Mouse (Mus musculus): ENCODE measurements around the gene Tas1r1. TPM values are rescaled to one million over a fixed set of nuclear protein-coding genes. Genes with fewer than 3 reads are reported as not detected.
"Not testable (repeated sequence)": the region's sequence is repeated elsewhere in the genome, so short reads cannot be mapped to it uniquely, and the experiment has no call there.

The Tas1r1 gene
- polyA plus RNA-seq, 1 experiment from 2014 or later: 1.3 TPM

DNA sequence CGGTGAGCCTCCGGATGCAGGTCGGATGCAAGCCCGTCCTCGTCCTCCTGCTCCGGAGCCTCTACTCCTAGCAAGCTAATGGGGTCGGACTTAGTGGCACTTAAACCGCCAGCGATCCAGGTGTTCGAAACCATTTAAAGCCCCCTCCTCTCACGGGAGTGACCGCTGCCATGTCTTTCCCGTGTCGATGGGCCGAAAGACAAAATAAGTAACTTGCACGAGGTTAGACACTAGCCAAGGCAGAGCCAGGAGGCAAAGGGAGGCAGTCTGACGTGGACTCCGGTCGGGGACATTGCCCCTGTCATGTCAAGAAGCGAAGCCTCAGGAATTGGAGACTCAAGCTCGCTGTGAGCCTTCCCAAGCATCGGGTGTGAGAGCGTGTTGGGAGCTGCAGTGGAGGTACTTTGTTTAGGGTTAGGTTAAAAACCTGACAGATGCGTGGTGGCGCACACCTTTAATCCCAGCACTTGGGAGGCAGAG, 1.5 kb upstream of the Tas1r1 start:
- Histone ChIP-seq H3K9ac (replicated peaks) (peak overlapping the region; percentile 95), H3K4me1 (peaks cover 11% of the 10 kb centered on the region), H3K36me3 (peaks cover 40% of the 10 kb centered on the region), H3K27ac (replicated peaks) (no peak overlapping the region), H3K4me3 (peak overlapping the region; percentile 100), H3K27me3 (no peaks in the 10 kb centered on the region), H3K9me3 (no peaks in the 10 kb centered on the region), H3K4me2 (replicated peaks) (peak overlapping the region; percentile 87)
- peak; percentile 8; the same call in 1 of the 2 replicates for ATAC-seq (ENCODE audit: low FRiP score, low read depth)
- 5% methylated on average over 25 of the region's 25 CpGs for WGBS

- Histone ChIP-seq H3K9me3 (no peaks in the 10 kb centered on the region), H3K4me2 (replicated peaks) (peak within 1 kb of the TSS; percentile 87), H3K9ac (replicated peaks) (peak within 1 kb of the TSS; percentile 95), H3K4me3 (peak within 1 kb of the TSS; percentile 100), H3K27me3 (no peaks in the 10 kb centered on the region), H3K27ac (replicated peaks) (peak within 1 kb of the TSS; percentile 30; the same call in 1 of the 2 replicates), H3K36me3 (peaks cover 33% of the 10 kb centered on the region), H3K4me1 (peaks cover 11% of the 10 kb centered on the region)
- ATAC-seq (ENCODE audit: low FRiP score, low read depth): peak; percentile 92
- WGBS: under 1% methylated on average over 75 of the region's 86 CpGs
Measured at GRCm38 (mm10) chr4:152038985-152039830, 840 bp upstream of the Tas1r1 start, which contains the start of gene Nol9. Gene Nol9, plus strand, starts transcription at chr4:152039321.

GRCm38 (mm10) chr4:152036464-152036863, 1.9 kb downstream of the Tas1r1 start:
- not testable (repeated sequence) for ATAC-seq (ENCODE audit: low FRiP score, low read depth); H3K4me3 ChIP-seq

GRCm38 (mm10) chr4:152032922-152033321, 5.4 kb downstream of the Tas1r1 start:
- Histone ChIP-seq H3K27me3 (peaks cover 15% of the 10 kb centered on the region), H3K27ac (replicated peaks) (no peak overlapping the region), H3K4me1 (peaks cover 19% of the 10 kb centered on the region), H3K9me3 (no peaks in the 10 kb centered on the region), H3K36me3 (no peaks in the 10 kb centered on the region), H3K4me2 (replicated peaks) (no peak overlapping the region), H3K4me3 (no peak overlapping the region), H3K9ac (replicated peaks) (no peak overlapping the region)
- ATAC-seq (ENCODE audit: low FRiP score, low read depth): no peak
- WGBS: 89% methylated on average over 13 of the region's 13 CpGs

More at GRCm38 (mm10) chr4:152036464-152036863, 1.9 kb downstream of the Tas1r1 start:
- H3K27ac ChIP-seq (replicated peaks); H3K9ac ChIP-seq (replicated peaks); H3K36me3 ChIP-seq; H3K4me2 ChIP-seq (replicated peaks); H3K9me3 ChIP-seq: not testable (repeated sequence)
- WGBS: 91% methylated on average over 6 of the region's 6 CpGs
- Histone ChIP-seq H3K4me1 (peaks cover 11% of the 10 kb centered on the region), H3K27me3 (peaks cover 15% of the 10 kb centered on the region)

GRCm38 (mm10) chr4:152029997-152030396, 8.4 kb downstream of the Tas1r1 start:
- H3K27me3 ChIP-seq: peaks cover 15% of the 10 kb centered on the region
- no peak overlapping the region for H3K4me3 ChIP-seq
- H3K27ac ChIP-seq (replicated peaks): no peak overlapping the region
- 79% methylated on average over 4 of the region's 4 CpGs for WGBS
- H3K4me2 ChIP-seq (replicated peaks): no peak overlapping the region
- H3K9me3 ChIP-seq: no peaks in the 10 kb centered on the region
- no peak for ATAC-seq (ENCODE audit: low FRiP score, low read depth)
- peaks cover 3% of the 10 kb centered on the region; the same call in 1 of the 2 replicates for H3K36me3 ChIP-seq
- H3K9ac ChIP-seq (replicated peaks): no peak overlapping the region
- H3K4me1 ChIP-seq: peaks cover 41% of the 10 kb centered on the region

DNA sequence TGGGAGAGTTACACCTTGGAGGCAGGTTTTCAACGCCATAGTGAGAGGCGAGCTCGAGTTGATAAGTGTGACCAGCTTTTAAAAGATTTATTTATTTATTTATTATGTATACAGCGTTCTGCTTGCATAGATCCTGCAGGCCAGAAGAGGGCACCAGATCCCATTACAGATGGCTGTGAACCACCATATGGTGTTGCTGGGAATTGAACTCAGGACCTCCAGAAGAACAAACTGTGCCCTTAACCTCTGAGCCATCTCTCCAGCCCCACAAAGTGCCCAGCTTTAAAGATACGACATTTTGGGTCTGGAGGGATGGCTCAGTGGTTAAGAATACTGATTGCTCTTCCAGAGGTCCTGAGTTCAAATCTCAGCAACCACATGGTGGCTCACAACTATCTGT, 9.3 kb downstream of the Tas1r1 start:
- H3K9me3 ChIP-seq: no peaks in the 10 kb centered on the region
- no peak overlapping the region for H3K4me3 ChIP-seq
- H3K9ac ChIP-seq (replicated peaks): no peak overlapping the region
- H3K27ac ChIP-seq (replicated peaks): no peak overlapping the region
- peaks cover 15% of the 10 kb centered on the region for H3K27me3 ChIP-seq
- ATAC-seq (ENCODE audit: low FRiP score, low read depth): no peak
- H3K36me3 ChIP-seq: peaks cover 9% of the 10 kb centered on the region; the same call in 1 of the 2 replicates
- H3K4me2 ChIP-seq (replicated peaks): peak overlapping the region; percentile 97; the same call in 1 of the 2 replicates
- 46% methylated on average over 5 of the region's 5 CpGs for WGBS
- peaks cover 46% of the 10 kb centered on the region for H3K4me1 ChIP-seq

GRCm38 (mm10) chr4:152028456-152028855, 9.9 kb downstream of the Tas1r1 start:
- 61% methylated on average over 15 of the region's 15 CpGs for whole genome bisulfite sequencing
- H3K4me1 ChIP-seq: peaks cover 46% of the 10 kb centered on the region

GRCm38 (mm10) chr4:152027524-152027923, 10.8 kb downstream of the Tas1r1 start, which contains the start of gene Zbtb48:
Gene Zbtb48, minus strand, starts transcription at chr4:152027671.
- peak; percentile 98 for ATAC-seq (ENCODE audit: low FRiP score, low read depth)

More at GRCm38 (mm10) chr4:152028456-152028855, 9.9 kb downstream of the Tas1r1 start:
- H3K9ac ChIP-seq (replicated peaks): peak overlapping the region; percentile 70
- H3K27me3 ChIP-seq: peaks cover 11% of the 10 kb centered on the region
- H3K4me2 ChIP-seq (replicated peaks): peak overlapping the region; percentile 97
- peak overlapping the region; percentile 65 for H3K4me3 ChIP-seq
- no peaks in the 10 kb centered on the region for H3K9me3 ChIP-seq
- H3K27ac ChIP-seq (replicated peaks): no peak overlapping the region
- H3K36me3 ChIP-seq: peaks cover 15% of the 10 kb centered on the region
- ATAC-seq (ENCODE audit: low FRiP score, low read depth): no peak

GRCm38 (mm10) chr4:152026751-152027508, 11.4 kb downstream of the Tas1r1 start:
- peak overlapping the region; percentile 65 for H3K4me3 ChIP-seq
- peak overlapping the region; percentile 52; the same call in 1 of the 2 replicates for H3K27ac ChIP-seq (replicated peaks)
- H3K9me3 ChIP-seq: no peaks in the 10 kb centered on the region
- H3K27me3 ChIP-seq: peaks cover 4% of the 10 kb centered on the region
- peaks cover 31% of the 10 kb centered on the region for H3K36me3 ChIP-seq
- H3K9ac ChIP-seq (replicated peaks): peak overlapping the region; percentile 70
- peaks cover 46% of the 10 kb centered on the region for H3K4me1 ChIP-seq
- peak overlapping the region; percentile 97 for H3K4me2 ChIP-seq (replicated peaks)
- 3% methylated on average over 41 of the region's 41 CpGs for WGBS
- peak; percentile 66 for ATAC-seq (ENCODE audit: low FRiP score, low read depth)

More at GRCm38 (mm10) chr4:152027524-152027923, 10.8 kb downstream of the Tas1r1 start, which contains the start of gene Zbtb48:
- no peaks in the 10 kb centered on the region for H3K9me3 ChIP-seq
- peaks cover 25% of the 10 kb centered on the region for H3K36me3 ChIP-seq
- under 1% methylated on average over 35 of the region's 35 CpGs for WGBS
- H3K4me3 ChIP-seq: peak within 1 kb of the TSS; percentile 65
- H3K27me3 ChIP-seq: peaks cover 10% of the 10 kb centered on the region
- peaks cover 46% of the 10 kb centered on the region for H3K4me1 ChIP-seq
- peak within 1 kb of the TSS; percentile 97 for H3K4me2 ChIP-seq (replicated peaks)
- peak within 1 kb of the TSS; percentile 52; the same call in 1 of the 2 replicates for H3K27ac ChIP-seq (replicated peaks)
- peak within 1 kb of the TSS; percentile 70 for H3K9ac ChIP-seq (replicated peaks)

DNA sequence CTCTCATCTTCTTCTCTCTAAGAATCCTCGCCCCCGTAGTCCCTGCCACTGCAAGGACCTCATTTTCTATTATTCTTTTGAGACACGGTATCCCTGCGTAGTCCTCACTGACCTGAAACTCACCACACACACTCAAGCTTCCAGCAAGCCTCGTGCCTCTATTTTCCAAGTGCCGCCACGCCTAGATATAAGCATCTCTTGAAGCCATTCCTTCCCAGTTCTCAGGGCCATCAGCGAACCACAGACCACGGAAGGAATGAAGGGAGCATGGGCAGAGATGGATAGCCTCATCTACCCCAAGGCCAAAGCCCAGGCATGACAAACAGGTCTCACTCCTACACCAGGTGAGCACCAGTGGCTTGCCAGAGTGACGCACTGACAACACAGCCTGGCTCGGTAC, 13.8 kb downstream of the Tas1r1 start:
- Histone ChIP-seq H3K27me3 (no peaks in the 10 kb centered on the region), H3K36me3 (peaks cover 55% of the 10 kb centered on the region), H3K4me3 (no peak overlapping the region), H3K27ac (replicated peaks) (no peak overlapping the region), H3K9ac (replicated peaks) (no peak overlapping the region), H3K4me2 (replicated peaks) (no peak overlapping the region), H3K9me3 (no peaks in the 10 kb centered on the region), H3K4me1 (peaks cover 37% of the 10 kb centered on the region)
- 95% methylated on average over 11 of the region's 11 CpGs for WGBS
- ATAC-seq (ENCODE audit: low FRiP score, low read depth): no peak

GRCm38 (mm10) chr4:152022506-152022905, 15.9 kb downstream of the Tas1r1 start:
- Histone ChIP-seq H3K4me2 (replicated peaks) (no peak overlapping the region), H3K9ac (replicated peaks) (no peak overlapping the region), H3K9me3 (no peaks in the 10 kb centered on the region), H3K27me3 (no peaks in the 10 kb centered on the region), H3K27ac (replicated peaks) (no peak overlapping the region), H3K4me1 (peaks cover 25% of the 10 kb centered on the region), H3K4me3 (no peak overlapping the region), H3K36me3 (peaks cover 68% of the 10 kb centered on the region)
- WGBS: 88% methylated on average over 8 of the region's 8 CpGs
- no peak for ATAC-seq (ENCODE audit: low FRiP score, low read depth)

All from midbrain, embryonic 12.5 days (tissue).